Comparison of ENCODE assay signal across 13 mouse cellular contexts in the genomic region with DNA sequence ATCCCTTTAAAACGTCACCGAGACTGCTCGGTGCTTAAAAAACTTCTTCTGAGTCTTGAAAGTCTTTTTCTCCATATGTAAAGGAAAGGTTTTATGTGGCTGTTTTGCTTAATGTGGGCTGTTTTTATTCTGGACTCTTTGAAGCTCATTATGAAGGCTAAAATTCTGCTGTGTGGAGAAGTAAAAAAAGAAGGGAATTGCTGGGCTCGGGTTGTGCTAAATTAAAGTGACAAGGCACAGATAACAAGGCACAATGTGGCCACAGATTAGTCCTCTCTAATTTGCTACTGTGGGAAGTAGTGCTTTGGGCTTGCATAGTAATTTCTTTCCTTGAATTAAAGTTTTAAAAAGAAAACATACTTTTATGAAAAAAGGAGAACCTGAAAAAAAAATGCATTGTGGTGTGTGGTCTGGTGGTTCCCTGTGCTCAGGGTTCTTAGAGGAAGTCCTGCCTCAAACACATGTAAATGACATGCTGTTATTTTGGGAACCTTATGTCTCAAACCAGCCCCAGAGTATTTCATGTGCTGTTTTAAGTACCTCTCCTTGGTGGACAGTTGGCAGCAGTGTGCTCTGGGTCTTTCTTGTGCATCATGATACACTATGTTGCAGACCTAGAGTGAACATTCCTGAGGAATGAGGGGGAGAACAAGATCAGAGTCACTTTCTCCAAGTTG.
DNase-seq lines count a peak whose midpoint lies in the region; ATAC-seq and TF ChIP-seq lines count a peak whose summit lies in the region.
"Had no signal": no experiment of that assay in that cellular context is flagged by ENCODE, and none has a peak within 500 bp of the region (broad histone marks: within the 10 kb centered on the region; RNA-seq: fewer than 3 reads in every experiment).

No protein-coding gene starts in this region.

- H3K4me2 ChIP-seq in lung, postnatal 0 days (replicated peaks; ENCODE audit: low read depth, low read length): no peak overlapping the region
- H3K4me2 ChIP-seq in liver, embryonic 12.5 days: peak overlapping the region; percentile 62

- H3K27me3 ChIP-seq in lung, postnatal 0 days (replicated peaks; ENCODE audit: insufficient read depth, low read length): no peaks in the 10 kb centered on the region
- peaks cover 16% of the 10 kb centered on the region; the same call in 1 of the 2 replicates for H3K27me3 ChIP-seq in liver, embryonic 12.5 days (replicated peaks)
- H3K27me3 ChIP-seq in midbrain, embryonic 10.5 days (ENCODE audit: low read depth, poor library complexity, severe bottlenecking): no peaks in the 10 kb centered on the region
- H3K27me3 ChIP-seq in forebrain, embryonic 10.5 days (ENCODE audit: poor library complexity, severe bottlenecking): no peaks in the 10 kb centered on the region

- TF ChIP-seq CTCF in lung, postnatal 0 days (IDR thresholded peaks at IDR 0.05): no peak
- TF ChIP-seq CTCF in bone marrow, adult 2 months (IDR thresholded peaks at IDR 0.05; ENCODE audit: control insufficient read depth, insufficient read depth, low read length): no peak

- H3K27ac ChIP-seq in lung, postnatal 0 days (ENCODE audit: low read length): no peak overlapping the region
- peak overlapping the region; percentile 27; the same call in 1 of the 2 replicates for H3K27ac ChIP-seq in bone marrow, adult 2 months (ENCODE audit: control insufficient read depth, insufficient read depth, low read depth, low read length, poor library complexity)
- peak overlapping the region; percentile 91 for H3K27ac ChIP-seq in liver, embryonic 12.5 days
- no peak overlapping the region for H3K27ac ChIP-seq in midbrain, embryonic 10.5 days (replicated peaks)
- no peak overlapping the region for H3K27ac ChIP-seq in forebrain, embryonic 10.5 days
- H3K27ac ChIP-seq: heart, embryonic 10.5 days; hindbrain, embryonic 10.5 days; layer of hippocampus, adult 2 months had no signal

- no peak for TF ChIP-seq EP300 in lung, postnatal 0 days (IDR thresholded peaks at IDR 0.05)

- WGBS in lung, postnatal 0 days: 60% methylated on average over 4 of the region's 4 CpGs
- WGBS in bone marrow, adult 2 months: 9% methylated on average over 4 of the region's 4 CpGs
- WGBS in liver, embryonic 12.5 days (ENCODE audit: insufficient replicate concordance): 34% methylated on average over 4 of the region's 4 CpGs
- WGBS in midbrain, embryonic 10.5 days: 77% methylated on average over 4 of the region's 4 CpGs
- 75% methylated on average over 4 of the region's 4 CpGs for WGBS in forebrain, embryonic 10.5 days

- no peaks in the 10 kb centered on the region for H3K36me3 ChIP-seq in lung, postnatal 0 days (ENCODE audit: insufficient read depth, low read length)
- no peaks in the 10 kb centered on the region for H3K36me3 ChIP-seq in liver, embryonic 12.5 days
- no peaks in the 10 kb centered on the region for H3K36me3 ChIP-seq in midbrain, embryonic 10.5 days
- H3K36me3 ChIP-seq in forebrain, embryonic 10.5 days (replicated peaks): no peaks in the 10 kb centered on the region
- H3K36me3 ChIP-seq: heart, embryonic 10.5 days; hindbrain, embryonic 10.5 days had no signal

- peaks cover 9% of the 10 kb centered on the region; the same call in 1 of the 2 replicates for H3K4me1 ChIP-seq in lung, postnatal 0 days (ENCODE audit: insufficient read depth, low read depth, low read length)
- peaks cover 5% of the 10 kb centered on the region for H3K4me1 ChIP-seq in bone marrow, adult 2 months (ENCODE audit: control insufficient read depth, insufficient read depth, low read length)
- peaks cover 73% of the 10 kb centered on the region for H3K4me1 ChIP-seq in liver, embryonic 12.5 days
- H3K4me1 ChIP-seq in midbrain, embryonic 10.5 days: peaks cover 9% of the 10 kb centered on the region
- peaks cover 6% of the 10 kb centered on the region for H3K4me1 ChIP-seq in forebrain, embryonic 10.5 days

- no peak overlapping the region for H3K9ac ChIP-seq in lung, postnatal 0 days (replicated peaks; ENCODE audit: low read depth)
- peak overlapping the region; percentile 52 for H3K9ac ChIP-seq in liver, embryonic 12.5 days

- ATAC-seq in lung, postnatal 0 days: no peak
- ATAC-seq in liver, embryonic 12.5 days: no peak
- peak; percentile 84 for ATAC-seq in neutrophil, adult 5-6 weeks (ENCODE audit: extremely low read depth, insufficient number of reproducible peaks, low FRiP score, poor library complexity, severe bottlenecking)

- DNase-seq in lung, postnatal 0 days (ENCODE audit: low spot score): peak; percentile 27
- DNase-seq in lung, postnatal 14 days: no peak
- no peak for DNase-seq in urinary bladder, postnatal 36 days (ENCODE audit: low spot score in 2 of 2)
- DNase-seq in midbrain, embryonic 10.5 days (ENCODE audit: low spot score): no peak
- no peak for DNase-seq in forebrain, embryonic 10.5 days (ENCODE audit: extremely low spot score, low spot score)
- DNase-seq: kidney, adult 2 months; thymus, postnatal 36 days had no signal

- no peak for TF ChIP-seq POLR2A in bone marrow, adult 2 months (IDR thresholded peaks at IDR 0.05; ENCODE audit: borderline replicate concordance, control insufficient read depth, low read depth, low read length)

- no peaks in the 10 kb centered on the region for H3K9me3 ChIP-seq in lung, postnatal 0 days (ENCODE audit: low read length)
- H3K9me3 ChIP-seq in liver, embryonic 12.5 days (replicated peaks): no peaks in the 10 kb centered on the region
- no peaks in the 10 kb centered on the region for H3K9me3 ChIP-seq in midbrain, embryonic 10.5 days (replicated peaks)
- H3K9me3 ChIP-seq in forebrain, embryonic 10.5 days: no peaks in the 10 kb centered on the region
- H3K9me3 ChIP-seq: heart, embryonic 10.5 days; hindbrain, embryonic 10.5 days had no signal

- no peak overlapping the region for H3K4me3 ChIP-seq in lung, postnatal 0 days (ENCODE audit: low read depth, low read length)
- H3K4me3 ChIP-seq in bone marrow, adult 2 months (replicated peaks; ENCODE audit: control insufficient read depth, low read depth, low read length): peak overlapping the region; percentile 12
- peak overlapping the region; percentile 25; the same call in 1 of the 2 replicates for H3K4me3 ChIP-seq in liver, embryonic 12.5 days
- H3K4me3 ChIP-seq in midbrain, embryonic 10.5 days: no peak overlapping the region
- H3K4me3 ChIP-seq in forebrain, embryonic 10.5 days: no peak overlapping the region
- H3K4me3 ChIP-seq: heart, embryonic 10.5 days; hindbrain, embryonic 10.5 days; layer of hippocampus, adult 2 months had no signal

Comparison
In these comparisons a context has a peak if more than half of its experiments do, and no peak if none do; other contexts are left out.
1. H3K27ac ChIP-seq: peak in bone marrow, adult 2 months (single experiment) and liver, embryonic 12.5 days (single experiment); none in lung, postnatal 0 days (single experiment), midbrain, embryonic 10.5 days (single experiment) and forebrain, embryonic 10.5 days (single experiment).
2. H3K4me3 ChIP-seq: peak in bone marrow, adult 2 months (single experiment) and liver, embryonic 12.5 days (single experiment); none in lung, postnatal 0 days (single experiment), midbrain, embryonic 10.5 days (single experiment) and forebrain, embryonic 10.5 days (single experiment).